Mouse (Mus musculus) liver, postnatal 0 days (tissue): ENCODE results near the gene Prr23a1. TPM values are rescaled to one million over a fixed set of nuclear protein-coding genes. Genes with fewer than 3 reads are reported as not detected.
"Not testable (repeated sequence)": the region's sequence is repeated elsewhere in the genome, so short reads cannot be mapped to it uniquely, and the experiment has no call there.

Experiments used
- ATAC-seq: fragments of 200-750 bp; cut with Nextera tagmentation; 2 replicates; pipeline ENCODE4 v1.8.0; 2017; ENCODE audit warnings: mild to moderate bottlenecking, moderate library complexity
- DNase-seq: peaks from one replicate; pipeline ENCODE4 v3.0.0-alpha.2; 2016
- H3K27ac ChIP-seq: fragments of 300-500 bp; sonication (generic); 2 replicates; pipeline ENCODE4 v1.5.1; 2014; ENCODE audit warnings: antibody characterized with exemption, moderate library complexity, mild to moderate bottlenecking, low read depth
- H3K27me3 ChIP-seq: fragments of 300-500 bp; sonication (generic); 2 replicates; pipeline ENCODE4 v1.6.1; 2014; ENCODE audit warnings: low read length, control low read depth, mixed read lengths; ENCODE audit not compliant: insufficient read depth
- H3K36me3 ChIP-seq: fragments of 300-500 bp; sonication (generic); replicated peaks from 2 replicates; pipeline ENCODE4 v1.6.1; 2014; ENCODE audit warnings: mild to moderate bottlenecking, control low read depth, low read length, moderate library complexity, mixed read lengths; ENCODE audit not compliant: insufficient read depth
- H3K4me1 ChIP-seq: fragments of 300-500 bp; sonication (generic); 2 replicates; pipeline ENCODE4 v1.6.1; 2014; ENCODE audit warnings: antibody characterized with exemption, mild to moderate bottlenecking, control low read depth; ENCODE audit not compliant: insufficient read depth
- H3K4me2 ChIP-seq: fragments of 300-500 bp; sonication (generic); 2 replicates; pipeline ENCODE4 v1.6.1; 2014; ENCODE audit warnings: low read depth, mild to moderate bottlenecking, low read length, moderate library complexity, mixed read lengths
- H3K4me3 ChIP-seq: fragments of 300-500 bp; sonication (generic); 2 replicates; pipeline ENCODE4 v1.5.1; 2014; ENCODE audit warnings: low read depth, low read length
- H3K9ac ChIP-seq: fragments of 300-500 bp; sonication (generic); replicated peaks from 2 replicates; pipeline ENCODE4 v1.6.1; 2014; ENCODE audit warnings: mild to moderate bottlenecking, moderate library complexity
- H3K9me3 ChIP-seq: fragments of 300-500 bp; sonication (generic); 2 replicates; pipeline ENCODE4 v1.6.1; 2016; ENCODE audit warnings: mild to moderate bottlenecking, control low read depth, low read length, mixed read lengths
- CTCF ChIP-seq: sonication (generic); IDR thresholded peaks from 2 replicates; pipeline ENCODE4 v1.5.1; 2016; ENCODE audit warnings: antibody characterized with exemption, low read depth
- EP300 ChIP-seq: IDR thresholded peaks from 2 replicates; pipeline ENCODE4 v1.6.1; 2016; ENCODE audit warnings: antibody characterized with exemption, low read depth, mild to moderate bottlenecking
- WGBS: fragments of 180-500 bp; shearing (Covaris S2); extraction: QIAGEN DNeasy Blood & Tissue Kit; methylation state at CpG from one replicate; pipeline ENCODE4 v1.1.7; 2014; ENCODE audit not compliant: insufficient replicate concordance; 5-methylcytosine and 5-hydroxymethylcytosine counted together
- polyA plus RNA-seq: library from polyadenylated mRNA; unstranded; fragments of >200 nt; fragmentation: Nextera tagmentation; extraction: Ambion mirVana; gene quantifications from 2 replicates; pipeline ENCODE4 v1.2.1, GENCODE M21; 2015

Gene Prr23a1
- polyA plus RNA-seq: not detected in 2 replicates

- no peak within 1 kb of the TSS for H3K27ac ChIP-seq
- no peak within 1 kb of the TSS for H3K4me2 ChIP-seq
- H3K9me3 ChIP-seq: no peaks in the 10 kb centered on the region
- H3K4me1 ChIP-seq: no peaks in the 10 kb centered on the region
- ATAC-seq: no peak
- H3K36me3 ChIP-seq: no peaks in the 10 kb centered on the region
- no peak for DNase-seq
- H3K27me3 ChIP-seq: no peaks in the 10 kb centered on the region
- TF ChIP-seq EP300: no peak
- TF ChIP-seq CTCF: no peak
- 53% methylated on average over 22 of the region's 22 CpGs for WGBS
- no peak within 1 kb of the TSS for H3K9ac ChIP-seq
- no peak within 1 kb of the TSS for H3K4me3 ChIP-seq
These were observed at the start of gene Prr23a1 for GRCm38 (mm10) chr9:98842117-98842516. Prr23a1 (plus strand) TSS chr9:98842503.

- ATAC-seq (no peak), DNase-seq (no peak)
- no peaks in the 10 kb centered on the region for H3K27me3 ChIP-seq
- no peaks in the 10 kb centered on the region for H3K4me1 ChIP-seq
- no peak for TF ChIP-seq CTCF
- no peak overlapping the region for H3K4me2 ChIP-seq
- no peak overlapping the region for H3K27ac ChIP-seq
- H3K4me3 ChIP-seq: no peak overlapping the region
- no peak overlapping the region for H3K9ac ChIP-seq
- H3K9me3 ChIP-seq: no peaks in the 10 kb centered on the region
- WGBS: 71% methylated on average over 1 of the region's 1 CpGs
- H3K36me3 ChIP-seq: no peaks in the 10 kb centered on the region
These were observed 43.3 kb upstream of the Prr23a1 start for GRCm38 (mm10) chr9:98799021-98799420.

- ATAC-seq (no peak), DNase-seq (peak; percentile 8)
- WGBS: 77% methylated on average over 12 of the region's 12 CpGs
- H3K27ac ChIP-seq: no peak overlapping the region
- H3K9me3 ChIP-seq: no peaks in the 10 kb centered on the region
- TF ChIP-seq EP300 (no peak), CTCF (no peak)
- no peaks in the 10 kb centered on the region for H3K36me3 ChIP-seq
- H3K9ac ChIP-seq: no peak overlapping the region
- H3K4me2 ChIP-seq: no peak overlapping the region
- no peaks in the 10 kb centered on the region for H3K27me3 ChIP-seq
- no peak overlapping the region for H3K4me3 ChIP-seq
- H3K4me1 ChIP-seq: no peaks in the 10 kb centered on the region
These were observed 38.3 kb upstream of the Prr23a1 start for GRCm38 (mm10) chr9:98803971-98804370.

GRCm38 (mm10) chr9:98805511-98805910 is 36.8 kb upstream of the Prr23a1 start:
- WGBS: 71% methylated on average over 15 of the region's 15 CpGs

GRCm38 (mm10) chr9:98805934-98806333 is 36.4 kb upstream of the Prr23a1 start:
- Histone ChIP-seq H3K27ac (no peak overlapping the region), H3K4me2 (no peak overlapping the region), H3K4me1 (no peaks in the 10 kb centered on the region), H3K36me3 (no peaks in the 10 kb centered on the region), H3K9me3 (no peaks in the 10 kb centered on the region), H3K27me3 (no peaks in the 10 kb centered on the region), H3K4me3 (no peak overlapping the region), H3K9ac (no peak overlapping the region)
- ATAC-seq: no peak
- WGBS: 59% methylated on average over 3 of the region's 3 CpGs
- no peak for DNase-seq
- TF ChIP-seq EP300 (no peak), CTCF (no peak)

More at GRCm38 (mm10) chr9:98805511-98805910, 36.8 kb upstream of the Prr23a1 start:
- Histone ChIP-seq H3K27me3 (no peaks in the 10 kb centered on the region), H3K36me3 (no peaks in the 10 kb centered on the region), H3K4me3 (no peak overlapping the region), H3K27ac (no peak overlapping the region), H3K4me2 (no peak overlapping the region), H3K9me3 (no peaks in the 10 kb centered on the region), H3K4me1 (no peaks in the 10 kb centered on the region), H3K9ac (no peak overlapping the region)
- ATAC-seq (no peak), DNase-seq (no peak)
- TF ChIP-seq EP300 (no peak), CTCF (no peak)

- Histone ChIP-seq H3K4me2 (no peak overlapping the region), H3K27me3 (no peaks in the 10 kb centered on the region), H3K27ac (no peak overlapping the region), H3K9ac (no peak overlapping the region), H3K9me3 (no peaks in the 10 kb centered on the region), H3K4me1 (no peaks in the 10 kb centered on the region), H3K4me3 (no peak overlapping the region), H3K36me3 (no peaks in the 10 kb centered on the region)
- 75% methylated on average over 8 of the region's 8 CpGs for WGBS
- TF ChIP-seq CTCF: no peak
- TF ChIP-seq EP300: no peak
- DNase-seq (peak; percentile 4), ATAC-seq (no peak)
These were observed 34.7 kb upstream of the Prr23a1 start for GRCm38 (mm10) chr9:98807631-98808030.

GRCm38 (mm10) chr9:98809526-98809925 is 32.8 kb upstream of the Prr23a1 start:
- not testable (repeated sequence) for H3K36me3 ChIP-seq, H3K9me3 ChIP-seq, H3K4me3 ChIP-seq, H3K4me1 ChIP-seq, ATAC-seq, H3K27me3 ChIP-seq, H3K9ac ChIP-seq, H3K27ac ChIP-seq, H3K4me2 ChIP-seq
- TF ChIP-seq CTCF: peak; percentile 66
- DNase-seq: peak; percentile 32
- 53% methylated on average over 2 of the region's 2 CpGs for WGBS
